Mouse (Mus musculus): ENCODE data around the gene Cped1. TPM values are rescaled to one million over a fixed set of nuclear protein-coding genes. Genes with fewer than 3 reads are reported as not detected.

The Cped1 gene
- polyA plus RNA-seq, 1 experiment from 2014 or later, result 74.8 TPM

GRCm38 (mm10) chr6:22189346-22190335, 203.9 kb downstream of the Cped1 start:
- 83% methylated on average over 24 of the region's 24 CpGs for WGBS
- H3K4me2 ChIP-seq (ENCODE audit: low read depth, severe bottlenecking), result no peak overlapping the region
- no peaks in the 10 kb centered on the region for H3K27me3 ChIP-seq (ENCODE audit: control insufficient read depth, insufficient read depth, low read length)
- H3K4me1 ChIP-seq (ENCODE audit: control insufficient read depth, insufficient read depth, low read length), result no peaks in the 10 kb centered on the region
- no peak overlapping the region for H3K9ac ChIP-seq (ENCODE audit: low read length)
- H3K36me3 ChIP-seq (ENCODE audit: control insufficient read depth, insufficient read depth, low read length), result no peaks in the 10 kb centered on the region
- no peak overlapping the region for H3K4me3 ChIP-seq (ENCODE audit: low read depth, low read length)
- no peak for ATAC-seq (ENCODE audit: insufficient number of reproducible peaks, low FRiP score, low TSS enrichment, low read depth)
- H3K27ac ChIP-seq (replicated peaks; ENCODE audit: low read depth, low read length), result no peak overlapping the region
- peak; percentile 23 for DNase-seq (ENCODE audit: low spot score)
- H3K9me3 ChIP-seq (ENCODE audit: control insufficient read depth, low read length), result no peaks in the 10 kb centered on the region

- 93% methylated on average over 3 of the region's 3 CpGs for WGBS
- H3K27me3 ChIP-seq (ENCODE audit: control insufficient read depth, insufficient read depth, low read length), result no peaks in the 10 kb centered on the region
- no peaks in the 10 kb centered on the region for H3K9me3 ChIP-seq (ENCODE audit: control insufficient read depth, low read length)
- ATAC-seq (ENCODE audit: insufficient number of reproducible peaks, low FRiP score, low TSS enrichment, low read depth) (no peak), DNase-seq (ENCODE audit: low spot score) (no peak)
- H3K4me3 ChIP-seq (ENCODE audit: low read depth, low read length), result no peak overlapping the region
- H3K27ac ChIP-seq (replicated peaks; ENCODE audit: low read depth, low read length), result no peak overlapping the region
- H3K4me2 ChIP-seq (ENCODE audit: low read depth, severe bottlenecking), result no peak overlapping the region
- peaks cover 6% of the 10 kb centered on the region; the same call in 1 of the 2 replicates for H3K4me1 ChIP-seq (ENCODE audit: control insufficient read depth, insufficient read depth, low read length)
- H3K36me3 ChIP-seq (ENCODE audit: control insufficient read depth, insufficient read depth, low read length), result no peaks in the 10 kb centered on the region
- no peak overlapping the region for H3K9ac ChIP-seq (ENCODE audit: low read length)
Observed at GRCm38 (mm10) chr6:22198603-22199002, 212.9 kb downstream of the Cped1 start.

DNA sequence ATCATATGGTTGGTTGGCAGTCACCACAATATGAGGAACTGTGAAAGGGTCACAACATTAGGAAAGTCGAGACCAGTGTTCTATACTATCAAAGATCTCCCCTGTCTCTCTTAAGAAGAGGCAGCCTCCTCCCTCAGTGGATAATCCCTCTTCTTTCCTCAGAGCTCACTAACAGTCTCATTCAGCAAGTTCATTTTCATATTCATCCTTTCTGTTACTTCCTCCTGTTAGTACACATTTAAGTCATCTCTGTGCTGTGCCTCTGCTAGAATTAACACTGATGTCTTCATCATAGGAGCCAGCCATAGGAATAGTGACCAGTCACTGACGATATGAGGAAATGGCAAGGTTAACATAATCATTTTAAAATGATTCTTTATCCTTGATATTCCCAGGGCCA, 213.8 kb downstream of the Cped1 start:
- no peak for DNase-seq (ENCODE audit: low spot score)
- no peak for ATAC-seq (ENCODE audit: insufficient number of reproducible peaks, low FRiP score, low TSS enrichment, low read depth)
- no peak overlapping the region for H3K4me3 ChIP-seq (ENCODE audit: low read depth, low read length)
- H3K4me2 ChIP-seq (ENCODE audit: low read depth, severe bottlenecking), result no peak overlapping the region
- 85% methylated on average over 2 of the region's 2 CpGs for WGBS
- no peaks in the 10 kb centered on the region for H3K27me3 ChIP-seq (ENCODE audit: control insufficient read depth, insufficient read depth, low read length)
- no peak overlapping the region for H3K9ac ChIP-seq (ENCODE audit: low read length)
- no peak overlapping the region for H3K27ac ChIP-seq (replicated peaks; ENCODE audit: low read depth, low read length)
- no peaks in the 10 kb centered on the region for H3K36me3 ChIP-seq (ENCODE audit: control insufficient read depth, insufficient read depth, low read length)
- peaks cover 9% of the 10 kb centered on the region; the same call in 1 of the 2 replicates for H3K4me1 ChIP-seq (ENCODE audit: control insufficient read depth, insufficient read depth, low read length)
- no peaks in the 10 kb centered on the region for H3K9me3 ChIP-seq (ENCODE audit: control insufficient read depth, low read length)

DNA sequence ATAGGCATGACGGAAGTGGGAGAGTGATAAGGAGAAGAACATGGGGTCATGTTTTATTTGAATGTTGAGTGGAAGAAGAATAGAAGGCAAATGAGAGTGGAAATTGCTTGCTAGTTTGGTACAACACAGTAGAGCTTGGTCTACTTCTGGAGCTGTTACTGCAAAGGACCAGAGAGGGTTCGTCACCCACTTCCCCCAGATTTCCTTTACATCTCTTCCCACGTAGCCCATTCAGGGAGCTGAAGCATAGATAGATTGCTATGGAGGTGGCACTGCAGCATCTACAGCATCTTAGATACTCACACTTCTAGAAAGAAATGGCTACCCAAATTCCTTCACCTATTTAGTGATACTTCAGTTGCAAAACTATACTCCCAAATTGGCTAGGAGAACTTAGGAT, 214.4 kb downstream of the Cped1 start:
- Histone ChIP-seq H3K27me3 (ENCODE audit: control insufficient read depth, insufficient read depth, low read length) (no peaks in the 10 kb centered on the region), H3K9me3 (ENCODE audit: control insufficient read depth, low read length) (no peaks in the 10 kb centered on the region), H3K4me1 (ENCODE audit: control insufficient read depth, insufficient read depth, low read length) (peaks cover 11% of the 10 kb centered on the region; the same call in 1 of the 2 replicates), H3K27ac (replicated peaks; ENCODE audit: low read depth, low read length) (no peak overlapping the region), H3K9ac (ENCODE audit: low read length) (no peak overlapping the region), H3K36me3 (ENCODE audit: control insufficient read depth, insufficient read depth, low read length) (no peaks in the 10 kb centered on the region), H3K4me3 (ENCODE audit: low read depth, low read length) (no peak overlapping the region), H3K4me2 (ENCODE audit: low read depth, severe bottlenecking) (no peak overlapping the region)
- no peak for DNase-seq (ENCODE audit: low spot score)
- no peak for ATAC-seq (ENCODE audit: insufficient number of reproducible peaks, low FRiP score, low TSS enrichment, low read depth)
- WGBS, result 94% methylated on average over 3 of the region's 3 CpGs

DNA sequence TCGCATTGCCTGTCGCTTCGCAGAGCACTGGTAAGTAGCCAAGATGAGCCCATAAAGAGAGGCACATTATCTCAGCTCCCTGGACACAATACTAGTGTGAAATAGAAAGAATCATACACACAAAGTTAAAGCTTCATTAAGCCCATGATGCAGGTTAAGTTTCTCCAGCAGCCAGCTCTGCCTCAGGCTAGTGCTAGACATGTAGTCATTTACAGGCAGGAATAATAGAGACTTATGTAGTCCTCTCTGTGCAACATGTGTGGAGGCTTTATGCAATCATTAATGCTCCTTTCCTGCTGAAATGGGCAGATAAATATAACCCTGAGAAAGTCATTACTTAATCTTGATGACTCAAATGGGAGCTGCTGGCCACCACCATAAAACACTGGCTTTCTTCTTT, 216.2 kb downstream of the Cped1 start:
- Histone ChIP-seq H3K9ac (ENCODE audit: low read length) (no peak overlapping the region), H3K4me2 (ENCODE audit: low read depth, severe bottlenecking) (no peak overlapping the region), H3K36me3 (ENCODE audit: control insufficient read depth, insufficient read depth, low read length) (no peaks in the 10 kb centered on the region), H3K4me1 (ENCODE audit: control insufficient read depth, insufficient read depth, low read length) (peaks cover 21% of the 10 kb centered on the region), H3K4me3 (ENCODE audit: low read depth, low read length) (no peak overlapping the region), H3K27me3 (ENCODE audit: control insufficient read depth, insufficient read depth, low read length) (no peaks in the 10 kb centered on the region), H3K27ac (replicated peaks; ENCODE audit: low read depth, low read length) (no peak overlapping the region), H3K9me3 (ENCODE audit: control insufficient read depth, low read length) (no peaks in the 10 kb centered on the region)
- peak; percentile 75; the same call in 1 of the 2 replicates for ATAC-seq (ENCODE audit: insufficient number of reproducible peaks, low FRiP score, low TSS enrichment, low read depth)
- WGBS, result 67% methylated on average over 3 of the region's 3 CpGs
- DNase-seq (ENCODE audit: low spot score), result no peak

DNA sequence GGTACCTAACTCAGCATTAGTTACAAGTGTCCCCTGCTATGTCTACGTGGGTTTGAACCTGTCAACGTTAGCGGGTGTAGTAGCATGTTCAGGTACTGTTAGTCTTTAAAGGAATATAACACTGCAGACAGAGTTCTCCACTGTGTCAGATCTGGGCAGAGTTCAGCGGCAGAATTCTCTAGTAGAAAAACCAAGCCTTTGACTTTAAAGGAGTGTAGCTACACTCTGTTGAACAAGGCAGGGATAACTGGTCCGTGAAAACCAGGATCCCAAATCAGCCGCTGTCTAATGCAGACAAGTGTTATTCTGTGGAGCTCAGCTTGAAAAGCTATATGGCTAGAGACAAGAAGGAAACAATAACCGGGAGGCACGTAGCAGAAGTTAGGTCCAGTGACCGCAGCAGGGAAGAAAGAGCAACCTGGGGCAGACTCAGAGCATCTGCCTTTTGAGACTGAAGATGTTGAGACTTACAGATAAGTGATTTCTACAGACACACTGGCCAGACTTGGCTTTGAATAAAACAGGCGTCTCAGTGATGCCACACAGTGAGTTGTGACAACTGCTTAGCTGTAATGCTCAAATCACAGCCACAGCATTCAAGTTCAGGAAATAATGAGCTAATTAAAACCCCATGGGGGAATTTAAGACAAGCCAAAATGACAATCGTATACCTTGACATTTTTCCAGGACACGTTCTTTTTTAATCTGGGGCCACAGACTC, 219.5 kb downstream of the Cped1 start:
- Histone ChIP-seq H3K4me2 (ENCODE audit: low read depth, severe bottlenecking) (no peak overlapping the region), H3K27ac (replicated peaks; ENCODE audit: low read depth, low read length) (no peak overlapping the region), H3K9ac (ENCODE audit: low read length) (no peak overlapping the region), H3K9me3 (ENCODE audit: control insufficient read depth, low read length) (no peaks in the 10 kb centered on the region), H3K4me3 (ENCODE audit: low read depth, low read length) (no peak overlapping the region), H3K36me3 (ENCODE audit: control insufficient read depth, insufficient read depth, low read length) (no peaks in the 10 kb centered on the region), H3K4me1 (ENCODE audit: control insufficient read depth, insufficient read depth, low read length) (peaks cover 21% of the 10 kb centered on the region), H3K27me3 (ENCODE audit: control insufficient read depth, insufficient read depth, low read length) (no peaks in the 10 kb centered on the region)
- peak; percentile 26 for DNase-seq (ENCODE audit: low spot score)
- ATAC-seq (ENCODE audit: insufficient number of reproducible peaks, low FRiP score, low TSS enrichment, low read depth), result no peak
- 48% methylated on average over 12 of the region's 12 CpGs for WGBS

DNA sequence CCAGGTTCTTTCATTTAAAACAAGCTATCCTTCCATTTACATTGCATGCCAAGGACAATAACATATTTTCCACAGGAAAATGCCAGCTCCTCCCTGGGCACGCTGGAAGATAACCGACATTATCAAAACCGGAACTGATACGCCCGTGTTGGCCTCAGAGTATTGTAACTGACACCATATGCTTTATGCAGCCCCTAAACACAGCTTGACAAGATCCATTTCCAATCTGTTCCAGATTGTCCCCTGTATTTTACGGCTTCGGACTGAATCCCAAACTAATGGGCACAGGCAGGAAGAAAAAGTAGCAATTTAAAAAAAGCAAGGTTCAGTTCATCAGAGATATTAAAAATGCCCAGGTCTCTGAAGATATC, 220.0 kb downstream of the Cped1 start:
- no peaks in the 10 kb centered on the region for H3K27me3 ChIP-seq (ENCODE audit: control insufficient read depth, insufficient read depth, low read length)
- no peak overlapping the region for H3K27ac ChIP-seq (replicated peaks; ENCODE audit: low read depth, low read length)
- no peaks in the 10 kb centered on the region for H3K9me3 ChIP-seq (ENCODE audit: control insufficient read depth, low read length)
- no peak overlapping the region for H3K4me2 ChIP-seq (ENCODE audit: low read depth, severe bottlenecking)
- ATAC-seq (ENCODE audit: insufficient number of reproducible peaks, low FRiP score, low TSS enrichment, low read depth) (no peak), DNase-seq (ENCODE audit: low spot score) (no peak)
- peaks cover 21% of the 10 kb centered on the region for H3K4me1 ChIP-seq (ENCODE audit: control insufficient read depth, insufficient read depth, low read length)
- 21% methylated on average over 7 of the region's 7 CpGs for WGBS
- H3K36me3 ChIP-seq (ENCODE audit: control insufficient read depth, insufficient read depth, low read length), result no peaks in the 10 kb centered on the region
- H3K4me3 ChIP-seq (ENCODE audit: low read depth, low read length), result no peak overlapping the region
- H3K9ac ChIP-seq (ENCODE audit: low read length), result no peak overlapping the region

DNA sequence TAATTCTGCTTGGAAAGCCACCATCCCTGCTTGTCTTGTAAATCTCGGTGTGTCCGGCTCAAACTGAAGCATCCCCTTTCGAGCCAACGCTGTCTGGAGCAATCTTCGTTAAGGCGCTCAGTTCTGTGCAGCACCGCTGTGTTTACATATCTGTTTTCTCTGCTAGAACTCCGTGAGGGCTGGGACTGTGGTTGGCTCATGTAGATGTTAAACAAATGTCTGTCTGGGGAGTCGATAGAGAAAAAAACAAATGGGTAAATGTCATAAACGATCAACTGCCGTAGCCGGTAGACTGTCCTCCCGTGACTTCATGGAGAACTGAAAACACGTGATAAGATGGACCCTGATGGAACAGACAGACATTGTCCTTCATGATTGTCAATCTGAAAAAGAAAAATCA, 220.5 kb downstream of the Cped1 start:
- no peak for ATAC-seq (ENCODE audit: insufficient number of reproducible peaks, low FRiP score, low TSS enrichment, low read depth)
- H3K4me1 ChIP-seq (ENCODE audit: control insufficient read depth, insufficient read depth, low read length), result peaks cover 21% of the 10 kb centered on the region
- DNase-seq (ENCODE audit: low spot score), result no peak
- no peak overlapping the region for H3K9ac ChIP-seq (ENCODE audit: low read length)
- H3K27me3 ChIP-seq (ENCODE audit: control insufficient read depth, insufficient read depth, low read length), result no peaks in the 10 kb centered on the region
- no peak overlapping the region for H3K4me2 ChIP-seq (ENCODE audit: low read depth, severe bottlenecking)
- no peaks in the 10 kb centered on the region for H3K9me3 ChIP-seq (ENCODE audit: control insufficient read depth, low read length)
- no peaks in the 10 kb centered on the region for H3K36me3 ChIP-seq (ENCODE audit: control insufficient read depth, insufficient read depth, low read length)
- 64% methylated on average over 14 of the region's 14 CpGs for WGBS
- H3K4me3 ChIP-seq (ENCODE audit: low read depth, low read length), result no peak overlapping the region
- H3K27ac ChIP-seq (replicated peaks; ENCODE audit: low read depth, low read length), result no peak overlapping the region

Data from limb, embryonic 11.5 days (tissue).